Mouse (Mus musculus): ENCODE results near the gene Prn.

The Prn gene

DNA sequence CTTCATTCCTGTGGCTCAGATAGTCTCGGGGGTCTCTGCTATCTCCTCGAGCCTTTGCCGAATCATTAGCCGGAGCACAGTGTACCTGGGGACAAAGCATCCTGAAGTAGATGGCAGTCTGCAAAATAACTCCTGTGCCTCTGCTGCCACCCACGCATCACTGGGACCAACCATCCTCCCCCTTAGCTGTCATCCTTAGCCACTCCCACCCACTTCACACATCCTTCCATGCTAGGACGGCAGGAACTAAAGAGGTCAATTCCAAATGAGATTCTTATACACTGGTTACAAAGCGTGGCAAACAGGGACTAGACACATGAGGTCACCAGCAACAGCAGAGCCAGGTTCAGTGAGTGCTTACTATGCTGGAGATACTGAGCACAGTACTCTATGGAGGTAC is 86.6 kb downstream of the Prn start:
- DNase-seq, result no peak

DNA sequence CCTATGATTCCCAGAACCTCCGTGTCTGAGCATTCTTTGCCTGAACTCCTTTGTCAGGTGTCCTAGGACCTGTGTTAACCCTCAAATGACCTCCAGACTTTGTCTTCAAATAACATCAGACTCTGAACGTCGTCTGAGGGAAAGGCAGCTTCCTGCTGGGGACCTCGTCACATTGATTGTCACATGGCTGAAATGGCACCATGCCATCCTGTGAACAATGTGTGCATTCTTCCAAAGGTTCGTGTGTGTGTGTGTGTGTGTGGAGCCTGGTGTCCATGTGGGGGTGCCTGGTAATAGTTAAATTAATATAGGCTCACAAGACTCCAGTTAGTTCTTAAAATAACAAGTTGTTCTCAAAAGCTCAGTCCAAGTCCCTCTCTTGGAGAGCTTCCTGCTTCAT is 87.6 kb downstream of the Prn start:
- DNase-seq, result no peak

DNA sequence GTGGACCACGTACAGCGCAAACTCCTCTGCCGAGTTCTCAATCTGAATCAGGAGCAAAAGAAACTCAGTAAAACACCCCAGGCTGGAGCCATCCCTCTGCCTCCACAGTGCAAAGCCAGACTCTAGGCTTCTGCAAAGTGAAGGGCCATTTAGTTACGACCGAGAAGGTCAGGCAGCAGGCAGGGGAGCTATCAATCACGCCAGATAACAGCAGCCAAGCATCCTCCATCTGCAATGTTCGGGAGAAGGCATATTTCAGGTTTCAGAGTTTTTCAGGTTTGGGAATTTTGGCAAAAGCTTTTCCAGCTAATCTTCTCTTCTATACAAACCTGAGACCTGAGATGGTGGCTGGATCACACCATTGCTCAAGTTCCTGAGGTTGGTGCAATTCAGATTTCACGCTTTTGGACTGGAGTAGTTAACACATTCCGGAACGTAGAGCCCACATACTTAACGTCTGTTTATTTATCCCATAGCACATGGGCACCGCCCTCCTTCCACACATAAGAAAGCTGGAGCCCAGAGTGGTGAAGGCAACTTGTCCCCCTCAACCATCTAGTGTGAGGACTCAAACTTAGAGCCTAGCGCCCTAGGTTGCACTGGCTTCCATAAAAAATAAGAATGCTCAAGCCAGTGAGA is 92.1 kb downstream of the Prn start:
- no peak for DNase-seq

DNA sequence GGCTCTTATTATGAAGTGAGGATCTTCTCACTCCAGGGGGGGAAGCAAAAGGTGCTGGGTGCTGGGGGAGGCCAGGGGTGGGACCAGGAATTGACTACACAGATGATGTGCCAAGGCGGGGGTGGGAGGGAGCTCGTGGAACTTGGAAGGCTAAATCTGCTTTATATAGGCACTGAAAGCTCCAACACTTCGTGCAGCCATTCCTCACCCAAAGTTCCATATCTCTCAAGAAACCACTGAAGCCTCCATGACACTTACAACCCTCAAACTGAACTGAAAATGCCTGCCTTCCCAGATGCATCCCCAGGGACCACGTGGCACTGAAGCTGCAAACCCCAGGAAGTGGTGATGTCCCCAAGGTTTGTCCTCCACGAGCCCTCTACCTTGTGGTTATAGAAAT is 94.2 kb downstream of the Prn start:
- no peak for DNase-seq

- no peak for DNase-seq
Observed at GRCm38 (mm10) chr2:132004495-132005136, 94.9 kb downstream of the Prn start.

DNA sequence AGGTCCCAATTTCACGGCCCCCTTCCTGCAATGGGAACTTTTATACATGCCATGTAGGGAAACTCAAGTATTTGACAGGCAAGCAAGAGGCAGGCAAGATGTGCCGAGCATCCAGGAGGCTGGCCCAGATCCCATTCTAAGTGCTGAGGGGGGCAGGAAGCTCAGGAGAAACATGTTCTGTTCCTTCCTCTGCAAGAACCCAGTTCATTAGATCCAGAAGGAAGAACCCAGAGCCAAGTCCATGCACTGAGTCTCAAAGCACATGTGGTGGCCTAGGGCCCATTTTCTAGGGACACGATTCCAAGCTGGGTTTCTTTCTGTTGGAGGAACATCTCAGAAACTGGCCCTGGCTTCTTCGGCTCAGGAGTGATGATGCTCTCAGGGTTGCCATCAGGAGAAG is 95.7 kb downstream of the Prn start:
- DNase-seq, result no peak

All from right cerebral cortex, postnatal 14 days (tissue).